Mouse (Mus musculus): ENCODE results near the gene Gm5294. TPM values are rescaled to one million over a fixed set of nuclear protein-coding genes. Genes with fewer than 3 reads are reported as not detected.
A peak's percentile ranks its signal among the peaks of the same experiment; 100 is the strongest.

The Gm5294 gene
- polyA plus RNA-seq, 1 experiment from 2014 or later = not detected

- Histone ChIP-seq H3K4me1 (ENCODE audit: insufficient read depth) (no peaks in the 10 kb centered on the region), H3K4me3 (ENCODE audit: low read depth, low read length) (no peak overlapping the region), H3K36me3 (ENCODE audit: insufficient read depth) (no peaks in the 10 kb centered on the region), H3K9me3 (ENCODE audit: low read depth, low read length) (no peaks in the 10 kb centered on the region), H3K27me3 (ENCODE audit: insufficient read depth, low read length) (no peaks in the 10 kb centered on the region), H3K4me2 (no peak overlapping the region), H3K27ac (ENCODE audit: low read depth) (no peak overlapping the region), H3K9ac (no peak overlapping the region)
- no peak for TF ChIP-seq CTCF (IDR thresholded peaks at IDR 0.05; ENCODE audit: low read depth)
- ATAC-seq (ENCODE audit: insufficient read depth) (no peak), DNase-seq (peak; percentile 73)
- 20% methylated on average over 13 of the region's 13 CpGs for WGBS
These were observed 38.0 kb downstream of the Gm5294 start for GRCm38 (mm10) chr5:138857811-138858251.

- ATAC-seq (ENCODE audit: insufficient read depth) (no peak), DNase-seq (no peak)
- WGBS = 58% methylated on average over 7 of the region's 7 CpGs
- peak overlapping the region; percentile 58; the same call in 1 of the 2 replicates for H3K27ac ChIP-seq (ENCODE audit: low read depth)
- peaks cover 8% of the 10 kb centered on the region; the same call in 1 of the 2 replicates for H3K4me1 ChIP-seq (ENCODE audit: insufficient read depth)
- no peaks in the 10 kb centered on the region for H3K36me3 ChIP-seq (ENCODE audit: insufficient read depth)
- no peak overlapping the region for H3K9ac ChIP-seq
- no peaks in the 10 kb centered on the region for H3K27me3 ChIP-seq (ENCODE audit: insufficient read depth, low read length)
- no peak for TF ChIP-seq CTCF (IDR thresholded peaks at IDR 0.05; ENCODE audit: low read depth)
- H3K9me3 ChIP-seq (ENCODE audit: low read depth, low read length) = no peaks in the 10 kb centered on the region
- no peak overlapping the region for H3K4me2 ChIP-seq
- H3K4me3 ChIP-seq (ENCODE audit: low read depth, low read length) = no peak overlapping the region
These were observed 43.8 kb downstream of the Gm5294 start for GRCm38 (mm10) chr5:138863681-138864146.

GRCm38 (mm10) chr5:138864166-138864565 lies 44.3 kb downstream of the Gm5294 start:
- ATAC-seq (ENCODE audit: insufficient read depth) (no peak), DNase-seq (no peak)
- peaks cover 8% of the 10 kb centered on the region for H3K4me1 ChIP-seq (ENCODE audit: insufficient read depth)
- H3K27ac ChIP-seq (ENCODE audit: low read depth) = peak overlapping the region; percentile 18; the same call in 1 of the 2 replicates
- H3K27me3 ChIP-seq (ENCODE audit: insufficient read depth, low read length) = no peaks in the 10 kb centered on the region
- no peak overlapping the region for H3K4me2 ChIP-seq
- no peak for TF ChIP-seq CTCF (IDR thresholded peaks at IDR 0.05; ENCODE audit: low read depth)
- H3K4me3 ChIP-seq (ENCODE audit: low read depth, low read length) = no peak overlapping the region
- no peak overlapping the region for H3K9ac ChIP-seq
- no peaks in the 10 kb centered on the region for H3K36me3 ChIP-seq (ENCODE audit: insufficient read depth)
- H3K9me3 ChIP-seq (ENCODE audit: low read depth, low read length) = no peaks in the 10 kb centered on the region

- no peaks in the 10 kb centered on the region for H3K36me3 ChIP-seq (ENCODE audit: insufficient read depth)
- no peaks in the 10 kb centered on the region for H3K27me3 ChIP-seq (ENCODE audit: insufficient read depth, low read length)
- no peak overlapping the region for H3K9ac ChIP-seq
- no peak overlapping the region for H3K4me2 ChIP-seq
- peak; percentile 61 for ATAC-seq (ENCODE audit: insufficient read depth)
- H3K9me3 ChIP-seq (ENCODE audit: low read depth, low read length) = no peaks in the 10 kb centered on the region
- H3K4me3 ChIP-seq (ENCODE audit: low read depth, low read length) = no peak overlapping the region
- TF ChIP-seq CTCF (IDR thresholded peaks at IDR 0.05; ENCODE audit: low read depth) = no peak
- DNase-seq = peak; percentile 38
- peak overlapping the region; percentile 73; the same call in 1 of the 2 replicates for H3K27ac ChIP-seq (ENCODE audit: low read depth)
- 45% methylated on average over 7 of the region's 7 CpGs for WGBS
- peaks cover 11% of the 10 kb centered on the region for H3K4me1 ChIP-seq (ENCODE audit: insufficient read depth)
These were observed 45.0 kb downstream of the Gm5294 start for GRCm38 (mm10) chr5:138864880-138865279.

- no peak for TF ChIP-seq CTCF (IDR thresholded peaks at IDR 0.05; ENCODE audit: low read depth)
- H3K4me3 ChIP-seq (ENCODE audit: low read depth, low read length) = no peak overlapping the region
- H3K27ac ChIP-seq (ENCODE audit: low read depth) = no peak overlapping the region
- no peaks in the 10 kb centered on the region for H3K9me3 ChIP-seq (ENCODE audit: low read depth, low read length)
- no peak for ATAC-seq (ENCODE audit: insufficient read depth)
- 39% methylated on average over 4 of the region's 4 CpGs for WGBS
- H3K36me3 ChIP-seq (ENCODE audit: insufficient read depth) = no peaks in the 10 kb centered on the region
- no peak overlapping the region for H3K4me2 ChIP-seq
- H3K4me1 ChIP-seq (ENCODE audit: insufficient read depth) = peaks cover 11% of the 10 kb centered on the region
- H3K9ac ChIP-seq = no peak overlapping the region
- H3K27me3 ChIP-seq (ENCODE audit: insufficient read depth, low read length) = no peaks in the 10 kb centered on the region
- no peak for DNase-seq
These were observed 45.8 kb downstream of the Gm5294 start for GRCm38 (mm10) chr5:138865637-138866036.

Other genes with a start within 250 kb of the Gm5294 start
- gene Zfp68, start 200.3 kb upstream of the Gm5294 start, polyA plus RNA-seq (2014; fragmentation: Nextera tagmentation; extraction: Ambion mirVana) = 78.6 and 85.0 TPM in 2 replicates
- gene A430033K04Rik, start 197.2 kb upstream of the Gm5294 start, polyA plus RNA-seq (2014; fragmentation: Nextera tagmentation; extraction: Ambion mirVana) = 12.8 and 14.0 TPM in 2 replicates
- gene Fam20c, start 65.6 kb upstream of the Gm5294 start, polyA plus RNA-seq (2014; fragmentation: Nextera tagmentation; extraction: Ambion mirVana) = 7.3 and 8.4 TPM in 2 replicates
- gene Pdgfa, start 177.3 kb downstream of the Gm5294 start, polyA plus RNA-seq (2014; fragmentation: Nextera tagmentation; extraction: Ambion mirVana) = 40.9 and 46.0 TPM in 2 replicates

Measured in lung, embryonic 14.5 days (tissue).